Mouse (Mus musculus) heart, embryonic 11.5 days (tissue): ENCODE results near the gene Tcf25. TPM values are rescaled to one million over a fixed set of nuclear protein-coding genes. Genes with fewer than 3 reads are reported as not detected.
"Not testable (repeated sequence)": the region's sequence is repeated elsewhere in the genome, so short reads cannot be mapped to it uniquely, and the experiment has no call there.

ENCODE experiments used
- ATAC-seq: fragments of 200-750 bp; cut with Nextera tagmentation; replicated peaks from 2 replicates; pipeline ENCODE4 v1.8.0; 2017; ENCODE audit warnings: moderate library complexity; ENCODE audit not compliant: insufficient number of reproducible peaks, low FRiP score, low TSS enrichment
- H3K27ac ChIP-seq: fragments of 300-500 bp; sonication (generic); 2 replicates; pipeline ENCODE4 v1.5.1; 2014; ENCODE audit warnings: mild to moderate bottlenecking, low read depth, low read length
- H3K27me3 ChIP-seq: fragments of 300-500 bp; sonication (generic); 2 replicates; pipeline ENCODE4 v1.6.1; 2014; ENCODE audit warnings: mild to moderate bottlenecking, low read length, mixed read lengths; ENCODE audit not compliant: control insufficient read depth, insufficient read depth
- H3K36me3 ChIP-seq: fragments of 300-500 bp; sonication (generic); 2 replicates; pipeline ENCODE4 v1.6.1; 2014; ENCODE audit warnings: mild to moderate bottlenecking, low read length, moderate library complexity, mixed read lengths; ENCODE audit not compliant: control insufficient read depth, insufficient read depth
- H3K4me1 ChIP-seq: fragments of 300-500 bp; sonication (generic); 2 replicates; pipeline ENCODE4 v1.6.1; 2014; ENCODE audit warnings: low read length; ENCODE audit not compliant: control insufficient read depth, insufficient read depth
- H3K4me2 ChIP-seq: fragments of 300-500 bp; sonication (generic); 2 replicates; pipeline ENCODE4 v1.6.1; 2014; ENCODE audit warnings: mild to moderate bottlenecking, moderate library complexity
- H3K4me3 ChIP-seq: fragments of 300-500 bp; sonication (generic); 2 replicates; pipeline ENCODE4 v1.5.1; 2014; ENCODE audit warnings: low read depth, low read length
- H3K9ac ChIP-seq: fragments of 300-500 bp; sonication (generic); 2 replicates; pipeline ENCODE4 v1.6.1; 2014; ENCODE audit warnings: mild to moderate bottlenecking, low read depth, low read length, moderate library complexity
- H3K9me3 ChIP-seq: fragments of 300-500 bp; sonication (generic); replicated peaks from 2 replicates; pipeline ENCODE4 v1.6.1; 2016; ENCODE audit warnings: low read length; ENCODE audit not compliant: control insufficient read depth
- WGBS: fragments of 180-500 bp; shearing (Covaris S2); extraction: QIAGEN DNeasy Blood & Tissue Kit; methylation state at CpG from one replicate; pipeline ENCODE4 v1.1.7; 2014; ENCODE audit not compliant: insufficient replicate concordance; 5-methylcytosine and 5-hydroxymethylcytosine counted together
- polyA plus RNA-seq: library from polyadenylated mRNA; unstranded; fragments of >200 nt; fragmentation: Nextera tagmentation; extraction: Ambion mirVana; gene quantifications from 2 replicates; pipeline ENCODE4 v1.2.1, GENCODE M21; 2014

Gene Tcf25
- polyA plus RNA-seq, 1 experiment from 2014 or later: 148 TPM

GRCm38 (mm10) chr8:123446799-123447198, 73.2 kb downstream of the Tcf25 start:
- H3K4me1 ChIP-seq: peaks cover 22% of the 10 kb centered on the region
- ATAC-seq: 0 out of 2 replicates have a peak, but pooled peaks have one; percentile 18
- no peak overlapping the region for H3K9ac ChIP-seq
- H3K9me3 ChIP-seq: no peaks in the 10 kb centered on the region
- no peaks in the 10 kb centered on the region; the same call in 1 of the 2 replicates for H3K36me3 ChIP-seq
- no peak overlapping the region for H3K4me2 ChIP-seq
- H3K27me3 ChIP-seq: no peaks in the 10 kb centered on the region
- no peak overlapping the region for H3K4me3 ChIP-seq
- 46% methylated on average over 6 of the region's 6 CpGs for WGBS
- peak overlapping the region; percentile 59 for H3K27ac ChIP-seq

- ATAC-seq: no peak
- Histone ChIP-seq H3K27ac (no peak overlapping the region), H3K4me3 (no peak overlapping the region), H3K4me1 (peaks cover 16% of the 10 kb centered on the region), H3K27me3 (no peaks in the 10 kb centered on the region), H3K36me3 (peaks cover 14% of the 10 kb centered on the region), H3K4me2 (no peak overlapping the region), H3K9ac (no peak overlapping the region), H3K9me3 (no peaks in the 10 kb centered on the region)
- WGBS: 82% methylated on average over 5 of the region's 5 CpGs
Observed at GRCm38 (mm10) chr8:123450783-123451182, 77.2 kb downstream of the Tcf25 start.

GRCm38 (mm10) chr8:123451747-123452146, 78.2 kb downstream of the Tcf25 start:
- 91% methylated on average over 12 of the region's 12 CpGs for WGBS
- ATAC-seq, H3K9me3 ChIP-seq, H3K4me3 ChIP-seq, H3K27me3 ChIP-seq, H3K4me1 ChIP-seq, H3K4me2 ChIP-seq, H3K27ac ChIP-seq, H3K9ac ChIP-seq: not testable (repeated sequence)
- H3K36me3 ChIP-seq: peaks cover 17% of the 10 kb centered on the region

GRCm38 (mm10) chr8:123452149-123452548, 78.6 kb downstream of the Tcf25 start:
- no peaks in the 10 kb centered on the region for H3K9me3 ChIP-seq
- peaks cover 17% of the 10 kb centered on the region for H3K36me3 ChIP-seq
- no peak for ATAC-seq
- no peak overlapping the region for H3K27ac ChIP-seq
- H3K27me3 ChIP-seq: no peaks in the 10 kb centered on the region
- H3K4me1 ChIP-seq: peaks cover 4% of the 10 kb centered on the region
- H3K4me2 ChIP-seq: no peak overlapping the region
- 77% methylated on average over 4 of the region's 4 CpGs for WGBS
- H3K9ac ChIP-seq: no peak overlapping the region
- H3K4me3 ChIP-seq: no peak overlapping the region

- ATAC-seq: no peak
- H3K27me3 ChIP-seq: no peaks in the 10 kb centered on the region
- peaks cover 20% of the 10 kb centered on the region for H3K36me3 ChIP-seq
- H3K9ac ChIP-seq: no peak overlapping the region
- no peak overlapping the region for H3K4me3 ChIP-seq
- no peaks in the 10 kb centered on the region for H3K9me3 ChIP-seq
- H3K27ac ChIP-seq: no peak overlapping the region
- WGBS: 66% methylated on average over 7 of the region's 7 CpGs
- no peak overlapping the region for H3K4me2 ChIP-seq
- H3K4me1 ChIP-seq: no peaks in the 10 kb centered on the region
Observed at GRCm38 (mm10) chr8:123453291-123453690, 79.7 kb downstream of the Tcf25 start.

Other genes starting within 250 kb of the Tcf25 start
- 6.6 and 8.1 TPM in 2 replicates for gene Sult5a1, start 215.4 kb upstream of the Tcf25 start, polyA plus RNA-seq
- 1.0 and 1.3 TPM in 2 replicates for gene Dpep1, start 187.5 kb upstream of the Tcf25 start, polyA plus RNA-seq
- gene Chmp1a, start 161.0 kb upstream of the Tcf25 start, polyA plus RNA-seq: 63.1 and 74.1 TPM in 2 replicates
- gene Spata33, start 160.9 kb upstream of the Tcf25 start, polyA plus RNA-seq: 3.4 and 5.0 TPM in 2 replicates
- gene Cdk10, start 148.9 kb upstream of the Tcf25 start, polyA plus RNA-seq: 22.6 and 24.2 TPM in 2 replicates
- gene Spata2l, start 137.5 kb upstream of the Tcf25 start, polyA plus RNA-seq: 1.6 TPM in 2 replicates
- gene Zfp276, start 119.6 kb upstream of the Tcf25 start, polyA plus RNA-seq: 11.7 and 12.1 TPM in 2 replicates
- 16.8 and 19.8 TPM in 2 replicates for gene Vps9d1, start 119.4 kb upstream of the Tcf25 start, polyA plus RNA-seq
- 22.8 and 27.7 TPM in 2 replicates for gene Fanca, start 55.2 kb upstream of the Tcf25 start, polyA plus RNA-seq
- gene Spire2, start 41.0 kb upstream of the Tcf25 start, polyA plus RNA-seq: 2.9 and 3.0 TPM in 2 replicates
- 0.06 TPM in 1 of 2 replicates, not detected in the other for gene Mc1r, start 33.4 kb downstream of the Tcf25 start, polyA plus RNA-seq
- 13.6 and 13.8 TPM in 2 replicates for gene Tubb3, start 37.7 kb downstream of the Tcf25 start, polyA plus RNA-seq
- 32.2 and 36.1 TPM in 2 replicates for gene Def8, start 49.8 kb downstream of the Tcf25 start, polyA plus RNA-seq
- 29.8 and 32.9 TPM in 2 replicates for gene Afg3l1, start 104.2 kb downstream of the Tcf25 start, polyA plus RNA-seq
- gene Dbndd1, start 141.7 kb downstream of the Tcf25 start, polyA plus RNA-seq: 2.2 and 3.2 TPM in 2 replicates
- gene Gas8, start 145.1 kb downstream of the Tcf25 start, polyA plus RNA-seq: 17.8 and 18.5 TPM in 2 replicates